Mouse (Mus musculus): ENCODE data around the gene Adgrl2.

Gene Adgrl2

GRCm38 (mm10) chr3:148971893-148972596 is 18.3 kb downstream of the Adgrl2 start:
- no peak for DNase-seq

GRCm38 (mm10) chr3:148964991-148965605 is 25.3 kb downstream of the Adgrl2 start:
- DNase-seq, result no peak

- no peak for DNase-seq
Observed at GRCm38 (mm10) chr3:148963381-148964044, 26.8 kb downstream of the Adgrl2 start.

DNA sequence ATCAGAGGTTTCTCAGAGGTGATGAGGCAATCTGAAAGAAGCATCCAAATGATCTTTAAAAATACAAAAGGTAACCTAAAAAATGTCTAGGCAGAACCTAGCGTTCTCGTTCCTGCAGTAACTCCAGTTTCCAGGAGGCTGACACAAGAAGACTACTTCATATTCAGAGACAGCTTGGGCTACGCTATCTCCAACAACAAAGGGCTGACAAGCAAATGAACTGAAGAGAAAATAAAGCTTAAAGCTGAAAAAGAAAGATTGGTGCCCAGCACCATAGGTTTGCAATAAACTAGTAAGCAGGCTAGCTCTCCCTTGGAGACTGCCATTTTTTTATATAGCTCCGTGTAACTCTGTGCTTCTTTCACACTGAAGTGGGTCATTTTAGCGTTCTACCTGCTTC is 28.7 kb downstream of the Adgrl2 start:
- DNase-seq, result no peak

DNA sequence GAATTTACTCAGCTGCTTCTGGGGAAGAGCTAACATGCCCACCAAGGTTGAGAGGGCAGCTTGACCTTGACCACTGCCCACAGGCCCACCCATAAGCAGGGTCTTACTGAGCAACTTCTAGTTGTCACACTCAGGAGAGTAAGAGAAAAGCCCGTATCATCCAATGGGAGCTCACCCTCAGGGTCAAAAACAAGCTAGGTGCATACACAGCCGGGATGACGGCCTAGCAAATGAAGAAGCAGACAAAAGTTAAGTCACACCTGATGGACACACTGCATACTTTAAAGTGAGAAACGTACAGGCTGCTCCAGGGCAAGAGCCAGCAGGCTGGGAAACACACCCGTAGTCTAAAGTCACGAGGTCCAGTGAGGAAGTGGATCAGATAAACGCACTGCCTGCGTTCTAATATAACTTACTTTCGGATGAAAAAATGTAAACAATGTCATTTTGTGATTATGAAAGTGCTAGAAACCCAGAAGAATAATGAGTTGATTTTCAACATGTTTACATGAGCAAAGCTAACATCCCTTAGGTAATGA is 29.5 kb downstream of the Adgrl2 start:
- DNase-seq, result no peak

- DNase-seq, result no peak
Observed at GRCm38 (mm10) chr3:148960215-148960614, 30.1 kb downstream of the Adgrl2 start.

- DNase-seq, result peak; percentile 40 to 49
Observed at GRCm38 (mm10) chr3:148959327-148960025, 30.9 kb downstream of the Adgrl2 start.

- no peak for DNase-seq
Observed at GRCm38 (mm10) chr3:148958714-148959113, 31.6 kb downstream of the Adgrl2 start.

DNA sequence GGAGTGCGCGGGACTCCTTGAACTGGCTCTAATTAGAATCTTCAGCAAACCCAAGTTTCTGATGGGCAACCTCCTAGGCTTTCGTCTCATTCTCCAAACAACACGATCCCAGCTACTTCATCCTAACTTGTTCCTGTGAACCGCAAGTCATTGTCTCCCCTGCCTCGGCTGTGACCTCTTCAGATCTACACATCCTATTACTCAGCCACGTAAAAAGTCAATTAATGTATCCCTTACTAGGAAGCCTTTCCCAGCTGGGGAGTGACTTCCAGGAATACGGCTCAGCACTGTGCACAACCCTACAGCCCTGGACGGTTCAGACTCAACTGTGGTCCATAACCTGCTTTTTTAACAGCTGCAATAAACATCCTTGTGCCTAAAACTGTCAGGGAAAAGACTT is 32.2 kb downstream of the Adgrl2 start:
- DNase-seq, result no peak

- peak; percentile 16 to 34 for DNase-seq
Observed at GRCm38 (mm10) chr3:148956887-148957286, 33.5 kb downstream of the Adgrl2 start.

- DNase-seq, result no peak
Observed at GRCm38 (mm10) chr3:148949796-148950195, 40.6 kb downstream of the Adgrl2 start.

DNA sequence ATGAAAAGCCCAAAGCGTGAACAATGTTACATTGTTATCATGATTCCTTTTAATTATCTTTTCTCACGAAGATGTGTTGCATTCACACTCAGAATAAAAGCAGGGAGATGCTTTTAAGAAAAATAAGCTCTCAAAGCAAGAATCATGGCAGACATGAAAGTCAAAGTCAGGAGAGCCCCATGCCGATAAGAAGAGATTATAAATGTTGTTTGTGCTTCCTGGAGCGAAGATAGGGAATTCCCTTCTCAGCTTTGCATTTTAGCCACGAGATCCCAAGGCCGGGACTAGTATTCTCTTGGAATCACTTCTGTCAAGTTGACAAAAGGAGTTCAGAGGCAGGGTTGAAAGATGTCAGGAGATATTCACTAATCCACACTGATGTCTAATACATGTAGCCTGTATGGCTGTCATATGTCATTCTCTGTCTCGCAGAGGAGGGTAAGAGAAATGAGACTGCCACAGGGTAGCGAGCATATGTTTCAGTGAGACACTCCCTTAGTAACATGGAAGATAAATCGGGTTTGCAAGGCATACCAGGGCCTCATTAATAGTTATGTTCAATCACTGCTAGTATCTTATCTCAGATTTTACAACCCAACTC is 42.5 kb downstream of the Adgrl2 start:
- DNase-seq, result no peak

GRCm38 (mm10) chr3:148947266-148947665 is 43.1 kb downstream of the Adgrl2 start:
- DNase-seq, result no peak

GRCm38 (mm10) chr3:148945534-148945933 is 44.8 kb downstream of the Adgrl2 start:
- DNase-seq, result no peak

DNA sequence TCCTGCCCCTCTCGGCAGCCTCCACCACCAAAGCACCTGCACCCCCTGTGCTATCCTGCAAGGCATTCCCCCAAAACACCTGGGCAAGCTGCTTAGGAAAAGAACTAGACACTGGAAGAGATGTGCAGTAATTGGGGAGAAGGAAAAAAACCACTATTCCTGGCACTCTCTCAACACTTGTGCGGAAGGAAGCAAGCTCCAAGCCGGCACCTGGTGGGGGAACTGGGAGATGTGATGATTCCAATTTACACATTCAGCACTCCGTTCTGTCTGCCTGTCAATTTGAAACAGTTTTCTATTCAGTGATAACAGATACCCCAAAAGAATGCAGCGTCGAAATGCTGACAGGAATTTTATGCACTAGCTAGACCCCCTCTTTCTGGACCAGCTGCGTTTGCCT is 50.9 kb downstream of the Adgrl2 start:
- DNase-seq, result peak; percentile 45 to 54

- peak; percentile 68 for DNase-seq
Observed at GRCm38 (mm10) chr3:148935056-148935455, 55.3 kb downstream of the Adgrl2 start.

- no peak for DNase-seq
Observed at GRCm38 (mm10) chr3:148934279-148934678, 56.1 kb downstream of the Adgrl2 start.

- DNase-seq, result no peak
Observed at GRCm38 (mm10) chr3:148933160-148933559, 57.2 kb downstream of the Adgrl2 start.

GRCm38 (mm10) chr3:148930913-148931312 is 59.4 kb downstream of the Adgrl2 start:
- DNase-seq, result no peak

- no peak for DNase-seq
Observed at GRCm38 (mm10) chr3:148926330-148926729, 64.0 kb downstream of the Adgrl2 start.

GRCm38 (mm10) chr3:148922618-148923095 is 67.7 kb downstream of the Adgrl2 start:
- peak; percentile 56 to 71 for DNase-seq

DNA sequence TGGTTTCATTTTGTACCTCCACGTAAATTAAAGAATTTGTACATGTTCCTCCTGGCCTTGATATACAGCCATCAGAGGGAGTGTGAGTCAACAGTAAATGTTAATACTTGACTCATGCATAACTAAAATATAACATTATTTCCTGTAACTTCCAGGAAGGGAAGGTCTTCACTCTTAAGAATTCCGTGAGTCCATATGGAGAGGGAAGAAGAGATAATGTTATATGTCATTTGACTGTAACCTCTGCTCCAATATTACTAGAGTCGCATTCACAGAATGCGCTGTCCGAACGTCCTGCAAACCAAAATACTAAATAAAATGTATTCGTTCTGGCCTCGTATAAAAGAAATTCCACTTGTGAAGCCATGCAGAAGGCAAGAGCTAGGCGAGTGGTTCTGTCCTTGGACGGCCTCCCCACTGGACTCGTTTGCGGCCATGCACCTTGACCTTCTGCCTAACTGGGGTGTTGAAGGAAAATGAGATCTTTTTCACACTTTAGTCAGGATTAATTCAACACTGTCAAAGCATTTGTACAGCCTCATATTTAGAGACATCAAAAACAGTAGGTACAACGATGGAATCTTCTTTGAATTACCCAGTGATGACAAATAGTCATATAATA is 68.3 kb downstream of the Adgrl2 start:
- DNase-seq, result no peak
